8 mouse cellular contexts compared by ENCODE assay signal in genomic region chr11:66025728-66026127, GRCm38 (mm10).
"Had no signal": no experiment of that assay in that cellular context is flagged by ENCODE, and none has a peak within 500 bp of the region (broad histone marks: within the 10 kb centered on the region; RNA-seq: fewer than 3 reads in every experiment).

No protein-coding gene starts in this region.

- H3K4me3 ChIP-seq: limb, embryonic 13.5 days; midbrain, embryonic 13.5 days had no signal

- H3K4me1 ChIP-seq: limb, embryonic 13.5 days; midbrain, embryonic 13.5 days had no signal

- H3K27me3 ChIP-seq: limb, embryonic 13.5 days; midbrain, embryonic 13.5 days had no signal

- H3K36me3 ChIP-seq: limb, embryonic 13.5 days; midbrain, embryonic 13.5 days had no signal

- H3K27ac ChIP-seq: limb, embryonic 13.5 days; liver, embryonic 14.5 days; midbrain, embryonic 13.5 days had no signal

- DNase-seq: kidney, adult 18-20 months; kidney, postnatal 10 days; left cerebral cortex, postnatal 4 days; lung, adult 2 months; thymus, postnatal 4 days had no signal

- H3K9me3 ChIP-seq: limb, embryonic 13.5 days; midbrain, embryonic 13.5 days had no signal

- H3K4me2 ChIP-seq: limb, embryonic 13.5 days; midbrain, embryonic 13.5 days had no signal

- ATAC-seq: midbrain, embryonic 13.5 days had no signal

- H3K9ac ChIP-seq: limb, embryonic 13.5 days; liver, embryonic 14.5 days; midbrain, embryonic 13.5 days had no signal
